Mouse (Mus musculus) midbrain, embryonic 14.5 days (tissue): ENCODE measurements around the gene Ndufc1. TPM values are rescaled to one million over a fixed set of nuclear protein-coding genes. Genes with fewer than 3 reads are reported as not detected.
"Not testable (repeated sequence)": the region's sequence is repeated elsewhere in the genome, so short reads cannot be mapped to it uniquely, and the experiment has no call there.

ENCODE experiments used
- ATAC-seq: fragments of 200-750 bp; cut with Nextera tagmentation; 2 replicates; pipeline ENCODE4 v1.8.0; 2017; ENCODE audit warnings: moderate number of reproducible peaks, moderate library complexity; ENCODE audit not compliant: low FRiP score, low TSS enrichment
- DNase-seq: peaks from one replicate; pipeline ENCODE4 v3.0.0-alpha.2; 2015
- H3K27ac ChIP-seq: fragments of 300-500 bp; sonication (generic); replicated peaks from 2 replicates; pipeline ENCODE4 v1.5.1; 2014; ENCODE audit warnings: mild to moderate bottlenecking, low read depth, low read length, moderate library complexity
- H3K27me3 ChIP-seq: fragments of 300-500 bp; sonication (generic); 2 replicates; pipeline ENCODE4 v1.6.1; 2014; ENCODE audit warnings: low read length, control low read depth, mixed read lengths; ENCODE audit not compliant: control insufficient read depth, insufficient read depth
- H3K36me3 ChIP-seq: fragments of 300-500 bp; sonication (generic); 2 replicates; pipeline ENCODE4 v1.6.1; 2014; ENCODE audit warnings: low read length, control low read depth; ENCODE audit not compliant: control insufficient read depth, insufficient read depth
- H3K4me1 ChIP-seq: fragments of 300-500 bp; sonication (generic); 2 replicates; pipeline ENCODE4 v1.6.1; 2014; ENCODE audit warnings: mild to moderate bottlenecking, antibody characterized with exemption, low read length, control low read depth; ENCODE audit not compliant: control insufficient read depth, insufficient read depth
- H3K4me2 ChIP-seq: fragments of 300-500 bp; sonication (generic); 2 replicates; pipeline ENCODE4 v1.6.1; 2014; ENCODE audit warnings: mild to moderate bottlenecking, low read length, moderate library complexity
- H3K4me3 ChIP-seq: fragments of 300-500 bp; sonication (generic); replicated peaks from 2 replicates; pipeline ENCODE4 v1.5.1; 2014; ENCODE audit warnings: low read depth, low read length
- H3K9ac ChIP-seq: fragments of 300-500 bp; sonication (generic); replicated peaks from 2 replicates; pipeline ENCODE4 v1.6.1; 2014; ENCODE audit warnings: mild to moderate bottlenecking, low read length, moderate library complexity
- H3K9me3 ChIP-seq: fragments of 300-500 bp; sonication (generic); 2 replicates; pipeline ENCODE4 v1.6.1; 2016; ENCODE audit warnings: low read length, control low read depth, mixed read lengths; ENCODE audit not compliant: control insufficient read depth
- WGBS: fragments of 180-500 bp; shearing (Covaris S2); extraction: QIAGEN DNeasy Blood & Tissue Kit; methylation state at CpG from one replicate; pipeline ENCODE4 v1.1.7; 2014; 5-methylcytosine and 5-hydroxymethylcytosine counted together
- polyA plus RNA-seq: library from polyadenylated mRNA; unstranded; fragments of >200 nt; fragmentation: Nextera tagmentation; extraction: Ambion mirVana; gene quantifications from 2 replicates; pipeline ENCODE4 v1.2.1, GENCODE M21; 2014

The Ndufc1 gene
- polyA plus RNA-seq, 1 experiment from 2014 or later, result 796 TPM

- H3K4me1 ChIP-seq, DNase-seq, H3K9ac ChIP-seq, H3K36me3 ChIP-seq, H3K9me3 ChIP-seq, H3K4me2 ChIP-seq, ATAC-seq, H3K4me3 ChIP-seq, H3K27ac ChIP-seq: not testable (repeated sequence)
- WGBS, result 97% methylated on average over 3 of the region's 3 CpGs
- peaks cover 16% of the 10 kb centered on the region for H3K27me3 ChIP-seq
These were observed 15.8 kb downstream of the Ndufc1 start for GRCm38 (mm10) chr3:51393018-51393417.

- no peak overlapping the region for H3K4me3 ChIP-seq
- WGBS, result 95% methylated on average over 5 of the region's 5 CpGs
- H3K4me1 ChIP-seq, result no peaks in the 10 kb centered on the region
- DNase-seq, result no peak
- H3K4me2 ChIP-seq, result no peak overlapping the region
- H3K9ac ChIP-seq, result no peak overlapping the region
- H3K27me3 ChIP-seq, result peaks cover 5% of the 10 kb centered on the region; the same call in 1 of the 2 replicates
- no peak for ATAC-seq
- H3K27ac ChIP-seq, result no peak overlapping the region
- no peaks in the 10 kb centered on the region for H3K9me3 ChIP-seq
- H3K36me3 ChIP-seq, result no peaks in the 10 kb centered on the region
These were observed 17.2 kb downstream of the Ndufc1 start for GRCm38 (mm10) chr3:51391591-51391990.

GRCm38 (mm10) chr3:51391095-51391494 is 17.7 kb downstream of the Ndufc1 start:
- Histone ChIP-seq H3K9me3 (no peaks in the 10 kb centered on the region), H3K27me3 (peaks cover under 1% of the 10 kb centered on the region; the same call in 1 of the 2 replicates), H3K4me3 (no peak overlapping the region), H3K4me1 (no peaks in the 10 kb centered on the region), H3K9ac (no peak overlapping the region), H3K4me2 (no peak overlapping the region), H3K36me3 (no peaks in the 10 kb centered on the region), H3K27ac (no peak overlapping the region)
- DNase-seq (no peak), ATAC-seq (no peak)
- WGBS, result 91% methylated on average over 5 of the region's 5 CpGs

GRCm38 (mm10) chr3:51388904-51389303 is 19.9 kb downstream of the Ndufc1 start:
- Histone ChIP-seq H3K4me1 (no peaks in the 10 kb centered on the region), H3K27me3 (no peaks in the 10 kb centered on the region), H3K9ac (no peak overlapping the region; the same call in 1 of the 2 replicates), H3K27ac (no peak overlapping the region), H3K4me3 (no peak overlapping the region), H3K4me2 (peak overlapping the region; percentile 35), H3K36me3 (no peaks in the 10 kb centered on the region), H3K9me3 (no peaks in the 10 kb centered on the region)
- ATAC-seq (no peak), DNase-seq (peak; percentile 29)
- WGBS, result 12% methylated on average over 13 of the region's 13 CpGs

GRCm38 (mm10) chr3:51387868-51388381 is 20.9 kb downstream of the Ndufc1 start:
- H3K9me3 ChIP-seq, result no peaks in the 10 kb centered on the region
- WGBS, result 59% methylated on average over 8 of the region's 8 CpGs
- DNase-seq (no peak), ATAC-seq (no peak)
- no peaks in the 10 kb centered on the region for H3K36me3 ChIP-seq
- H3K27ac ChIP-seq, result no peak overlapping the region
- no peak overlapping the region for H3K4me3 ChIP-seq
- H3K27me3 ChIP-seq, result no peaks in the 10 kb centered on the region
- no peak overlapping the region for H3K9ac ChIP-seq
- no peak overlapping the region for H3K4me2 ChIP-seq
- H3K4me1 ChIP-seq, result no peaks in the 10 kb centered on the region

- H3K4me2 ChIP-seq, result no peak overlapping the region
- no peak overlapping the region for H3K4me3 ChIP-seq
- H3K27ac ChIP-seq, result no peak overlapping the region
- no peaks in the 10 kb centered on the region for H3K27me3 ChIP-seq
- H3K9me3 ChIP-seq, result no peaks in the 10 kb centered on the region
- no peaks in the 10 kb centered on the region for H3K36me3 ChIP-seq
- no peak for ATAC-seq
- 89% methylated on average over 3 of the region's 3 CpGs for WGBS
- H3K4me1 ChIP-seq, result no peaks in the 10 kb centered on the region
- DNase-seq, result no peak
- H3K9ac ChIP-seq, result no peak overlapping the region
These were observed 21.7 kb downstream of the Ndufc1 start for GRCm38 (mm10) chr3:51387134-51387451.

GRCm38 (mm10) chr3:51386441-51387133 is 22.2 kb downstream of the Ndufc1 start:
- Histone ChIP-seq H3K4me1 (no peaks in the 10 kb centered on the region), H3K27ac (no peak overlapping the region), H3K9ac (no peak overlapping the region), H3K4me3 (no peak overlapping the region), H3K27me3 (no peaks in the 10 kb centered on the region), H3K36me3 (no peaks in the 10 kb centered on the region), H3K4me2 (no peak overlapping the region), H3K9me3 (no peaks in the 10 kb centered on the region)
- DNase-seq, result peak; percentile 41
- 37% methylated on average over 12 of the region's 12 CpGs for WGBS
- no peak for ATAC-seq

GRCm38 (mm10) chr3:51383409-51383808 is 25.4 kb downstream of the Ndufc1 start:
- Histone ChIP-seq H3K27ac (no peak overlapping the region), H3K36me3 (no peaks in the 10 kb centered on the region), H3K4me3 (no peak overlapping the region), H3K4me2 (no peak overlapping the region), H3K27me3 (no peaks in the 10 kb centered on the region), H3K4me1 (no peaks in the 10 kb centered on the region), H3K9ac (no peak overlapping the region), H3K9me3 (no peaks in the 10 kb centered on the region)
- DNase-seq (peak; percentile 54), ATAC-seq (no peak)
- 12% methylated on average over 12 of the region's 12 CpGs for WGBS

- Histone ChIP-seq H3K4me3 (no peak overlapping the region), H3K27me3 (no peaks in the 10 kb centered on the region), H3K9me3 (no peaks in the 10 kb centered on the region), H3K36me3 (no peaks in the 10 kb centered on the region), H3K9ac (no peak overlapping the region), H3K27ac (no peak overlapping the region), H3K4me1 (no peaks in the 10 kb centered on the region), H3K4me2 (no peak overlapping the region)
- no peak for DNase-seq
- no peak for ATAC-seq
- WGBS, result 79% methylated on average over 2 of the region's 5 CpGs
These were observed 28.2 kb downstream of the Ndufc1 start for GRCm38 (mm10) chr3:51380660-51381014.
